Mouse (Mus musculus) olfactory bulb, adult 2 months (tissue): Measurements from ENCODE around the gene Cog6.
A peak's percentile ranks its signal among the peaks of the same experiment; 100 is the strongest.

Source experiments
- CTCF ChIP-seq: fragments of 200-500 bp; IDR thresholded peaks from 2 replicates; pipeline ENCODE4 v1.5.1; 2012; ENCODE audit warnings: low read depth, mild to moderate bottlenecking, low read length, moderate library complexity; ENCODE audit not compliant: insufficient read depth
- POLR2A ChIP-seq: fragments of 200-500 bp; IDR thresholded peaks from 2 replicates; pipeline ENCODE4 v1.6.1; 2012; ENCODE audit warnings: mild to moderate bottlenecking, low read depth, low read length, moderate library complexity; ENCODE audit not compliant: insufficient read depth

DNA sequence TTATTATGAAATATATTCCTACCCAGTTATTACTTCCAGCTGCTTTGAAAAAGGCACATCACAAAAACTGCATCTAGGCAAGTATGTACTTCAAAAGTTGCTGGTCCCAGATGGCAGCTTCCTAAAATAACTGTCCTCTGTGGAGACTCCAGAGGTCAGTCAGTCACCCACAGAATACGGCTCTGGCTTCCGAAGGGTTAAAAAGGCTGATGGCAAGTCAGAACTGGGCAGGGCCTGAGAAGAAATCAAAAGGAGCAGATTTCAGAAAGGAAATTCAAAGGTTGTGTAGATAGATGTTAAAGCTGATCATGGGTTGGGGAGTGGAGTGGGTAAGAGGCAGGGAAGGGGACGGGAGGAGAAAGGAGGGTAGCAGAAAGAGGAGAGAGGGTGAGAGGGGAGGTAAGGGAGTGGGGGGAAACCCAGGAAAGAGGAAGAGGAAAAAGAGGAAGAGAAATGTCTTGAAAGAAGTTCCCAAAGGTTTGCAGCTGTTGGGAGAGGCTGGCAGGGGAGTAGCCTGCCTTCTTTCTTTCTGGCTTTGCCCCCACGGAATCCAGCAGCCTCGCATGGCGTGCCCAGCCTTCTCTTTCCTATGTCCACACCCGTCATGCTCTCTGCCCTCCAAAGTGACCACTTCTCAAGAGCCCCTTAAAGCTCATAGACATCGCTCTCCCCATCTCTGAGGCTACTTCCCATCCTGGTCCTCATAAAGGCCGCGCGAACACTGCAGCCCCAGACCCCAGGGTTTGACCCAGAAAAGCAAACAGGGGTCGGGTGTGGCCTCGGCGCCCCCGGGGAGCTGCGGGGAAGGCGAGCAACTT lies 23.8 kb upstream of the Cog6 start:
- no peak for TF ChIP-seq CTCF
- TF ChIP-seq POLR2A = peak; percentile 12; the same call in 1 of the 2 replicates
